Mouse (Mus musculus) CH12.LX (cell line): ENCODE measurements around the gene Smad6. TPM values are rescaled to one million over a fixed set of nuclear protein-coding genes. Genes with fewer than 3 reads are reported as not detected.
A peak's percentile ranks its signal among the peaks of the same experiment; 100 is the strongest.

ENCODE experiments used
- DNase-seq: peaks from one replicate; pipeline ENCODE4 v3.0.0-alpha.2; 2013; ENCODE audit errors: extremely low read depth
- H3K27ac ChIP-seq: 2 replicates; pipeline ENCODE4 v1.5.1; 2012; ENCODE audit warnings: low read depth, mild to moderate bottlenecking, control low read depth, moderate library complexity; ENCODE audit not compliant: insufficient read depth
- H3K27me3 ChIP-seq: replicated peaks from 2 replicates; pipeline ENCODE3; 2012; ENCODE audit warnings: inconsistent platforms
- H3K36me3 ChIP-seq, 2 experiments: replicated peaks in 1 of 2; 2 replicates each; pipeline versions ENCODE3 to v1.6.1; 2012; ENCODE audit warnings: inconsistent platforms in 1 of 2, low read length in 1 of 2, mild to moderate bottlenecking in 1 of 2, mixed read lengths in 1 of 2, moderate library complexity in 1 of 2; ENCODE audit not compliant: control insufficient read depth in 1 of 2, insufficient read depth in 1 of 2
- H3K4me1 ChIP-seq, 2 experiments: 2 replicates each; pipeline ENCODE4 v1.6.1; 2012; ENCODE audit warnings: inconsistent platforms in 1 of 2, moderate library complexity in 1 of 2; ENCODE audit not compliant: insufficient read depth in 2 of 2, control insufficient read depth in 1 of 2
- H3K4me2 ChIP-seq: 2 replicates; pipeline ENCODE4 v1.6.1; 2012; ENCODE audit warnings: low read depth, mild to moderate bottlenecking, control low read depth; ENCODE audit not compliant: poor library complexity, insufficient read depth, severe bottlenecking
- H3K4me3 ChIP-seq, 3 experiments: fragments of 150-350 bp in 1 of 3; sonication (generic) in 1 of 3; replicated peaks in 1 of 3; 2 replicates each; pipeline versions ENCODE3 to v1.5.1; 2011 to 2012; ENCODE audit warnings: low read depth in 2 of 3, low read length in 2 of 3, mild to moderate bottlenecking in 2 of 3, moderate library complexity in 2 of 3, control low read depth in 1 of 3, improper control_type of control experiment in 1 of 3, inconsistent platforms in 1 of 3, mixed read lengths in 1 of 3; ENCODE audit not compliant: poor library complexity in 1 of 3
- H3K79me2 ChIP-seq: replicated peaks from 2 replicates; pipeline ENCODE4 v1.6.1; 2012; ENCODE audit warnings: mild to moderate bottlenecking, moderate library complexity; ENCODE audit not compliant: control insufficient read depth, poor library complexity, insufficient read depth, severe bottlenecking; ENCODE audit errors: extremely low read depth
- H3K9ac ChIP-seq: 2 replicates; pipeline ENCODE4 v1.6.1; 2012; ENCODE audit warnings: low read depth, mild to moderate bottlenecking, control low read depth, moderate library complexity; ENCODE audit not compliant: insufficient read depth
- H3K9me3 ChIP-seq: replicated peaks from 2 replicates; pipeline ENCODE3; 2012; ENCODE audit warnings: low read length, inconsistent platforms, mixed read lengths
- BHLHE40 ChIP-seq: IDR thresholded peaks from 2 replicates; pipeline ENCODE4 v1.6.1; 2011; ENCODE audit warnings: mild to moderate bottlenecking, low read depth, low read length, improper control_type of control experiment
- CTCF ChIP-seq, 2 experiments: IDR thresholded peaks in 1 of 2; conservative IDR thresholded peaks in 1 of 2; 2 replicates each; pipeline ENCODE4 v1.5.1; 2011 to 2012; ENCODE audit warnings: low read depth in 2 of 2, low read length in 2 of 2, improper control_type of control experiment in 1 of 2, inconsistent platforms in 1 of 2, mild to moderate bottlenecking in 1 of 2, moderate library complexity in 1 of 2
- E2F4 ChIP-seq: IDR thresholded peaks from 2 replicates; pipeline ENCODE4 v1.6.1; 2011; ENCODE audit warnings: low read depth, low read length, improper control_type of control experiment; ENCODE audit not compliant: insufficient replicate concordance
- ELF1 ChIP-seq: IDR thresholded peaks from 2 replicates; pipeline ENCODE4 v1.6.1; 2014; ENCODE audit warnings: low read depth, mild to moderate bottlenecking, inconsistent platforms, low read length, improper control_type of control experiment
- ETS1 ChIP-seq: conservative IDR thresholded peaks from 2 replicates; pipeline ENCODE4 v1.6.1; 2012; ENCODE audit warnings: low read depth, mild to moderate bottlenecking, inconsistent platforms, low read length, improper control_type of control experiment, moderate library complexity
- HCFC1 ChIP-seq: IDR thresholded peaks from 2 replicates; pipeline ENCODE4 v1.6.1; 2012; ENCODE audit warnings: low read depth, mild to moderate bottlenecking, inconsistent platforms, low read length, improper control_type of control experiment
- IRF4 ChIP-seq: IDR thresholded peaks from 2 replicates; pipeline ENCODE4 v1.6.1; 2014; ENCODE audit warnings: low read depth, mild to moderate bottlenecking, inconsistent platforms, low read length, improper control_type of control experiment
- JUN ChIP-seq: IDR thresholded peaks from 2 replicates; pipeline ENCODE4 v1.6.1; 2011; ENCODE audit warnings: low read depth, mild to moderate bottlenecking, low read length, improper control_type of control experiment, moderate library complexity; ENCODE audit not compliant: insufficient read depth
- JUND ChIP-seq: conservative IDR thresholded peaks from 2 replicates; pipeline ENCODE4 v1.6.1; 2011; ENCODE audit warnings: low read depth, low read length, improper control_type of control experiment
- MAX ChIP-seq: IDR thresholded peaks from 2 replicates; pipeline ENCODE4 v1.6.1; 2011; ENCODE audit warnings: low read length, improper control_type of control experiment
- MAZ ChIP-seq: IDR thresholded peaks from 2 replicates; pipeline ENCODE4 v1.6.1; 2012; ENCODE audit warnings: low read depth, mild to moderate bottlenecking, inconsistent platforms, low read length, improper control_type of control experiment, moderate library complexity
- MXI1 ChIP-seq: IDR thresholded peaks from 2 replicates; pipeline ENCODE4 v1.6.1; 2011; ENCODE audit warnings: mild to moderate bottlenecking, low read depth, low read length, improper control_type of control experiment
- PAX5 ChIP-seq: IDR thresholded peaks from 2 replicates; pipeline ENCODE4 v1.6.1; 2012; ENCODE audit warnings: low read length, inconsistent platforms, mixed read lengths
- POLR2AphosphoS2 ChIP-seq: IDR thresholded peaks from 2 replicates; pipeline ENCODE4 v1.6.1; 2011; ENCODE audit warnings: low read depth, low read length, improper control_type of control experiment
- RCOR1 ChIP-seq: conservative IDR thresholded peaks from 2 replicates; pipeline ENCODE4 v1.6.1; 2012; ENCODE audit warnings: low read depth, mild to moderate bottlenecking, inconsistent platforms, low read length, improper control_type of control experiment
- SIN3A ChIP-seq: IDR thresholded peaks from 2 replicates; pipeline ENCODE4 v1.6.1; 2012; ENCODE audit warnings: low read length, improper control_type of control experiment, inconsistent platforms
- TBP ChIP-seq: conservative IDR thresholded peaks from 2 replicates; pipeline ENCODE4 v1.6.1; 2011; ENCODE audit warnings: low read depth, low read length, improper control_type of control experiment
- USF1 ChIP-seq: IDR thresholded peaks from 2 replicates; pipeline ENCODE4 v1.6.1; 2014; ENCODE audit warnings: low read depth, mild to moderate bottlenecking, inconsistent platforms, low read length, improper control_type of control experiment
- USF2 ChIP-seq: conservative IDR thresholded peaks from 2 replicates; pipeline ENCODE4 v1.6.1; 2011; ENCODE audit warnings: low read depth, low read length, improper control_type of control experiment
- ZKSCAN1 ChIP-seq: IDR thresholded peaks from 2 replicates; pipeline ENCODE4 v1.6.1; 2012; ENCODE audit warnings: low read depth, inconsistent platforms, low read length, improper control_type of control experiment, borderline replicate concordance
- ZMIZ1 ChIP-seq: IDR thresholded peaks from 2 replicates; pipeline ENCODE4 v1.6.1; 2012; ENCODE audit warnings: low read depth, mild to moderate bottlenecking, inconsistent platforms, low read length, improper control_type of control experiment
- ZNF384 ChIP-seq: IDR thresholded peaks from 2 replicates; pipeline ENCODE4 v1.6.1; 2012; ENCODE audit warnings: low read depth, low read length, improper control_type of control experiment, inconsistent platforms
- dilution Hi-C: fragments of 300-500 bp; cut with MboI; formaldehyde crosslinking; loops from 2 replicates; pipeline ENCODE4 v1.14.3; 2020; ENCODE audit warnings: low sequenced_read_pairs; ENCODE audit not compliant: extremely low pct_unique_long_range_greater_than_20kb, extremely low pct_ligation_motif_present
- in situ Hi-C: fragments of 300-500 bp; cut with MboI; formaldehyde crosslinking; loops from 3 replicates; pipeline ENCODE4 v1.14.3; 2019; ENCODE audit warnings: low sequenced_read_pairs, low pct_ligation_motif_present, low pct_unique_long_range_greater_than_20kb, mixed read lengths
- polyA plus RNA-seq: library from polyadenylated mRNA; unstranded; fragments of >175 nt; gene quantifications from 2 replicates; pipeline ENCODE4 v1.2.1, GENCODE M21; 2012; ENCODE audit warnings: low read depth; ENCODE audit not compliant: insufficient read length
- total RNA-seq, 2 experiments: library from RNA; depleted of rRNA; stranded (reverse); fragments of 300-350 nt in 1 of 2; fragments of >200 nt in 1 of 2; gene quantifications; 2 replicates each; pipeline ENCODE4 v1.2.3; 2012 to 2014

The Smad6 gene
- total and polyA plus RNA-seq, 3 experiments = not detected

GRCm38 (mm10) chr9:63997439-63997838 is 24.4 kb downstream of the Smad6 start:
- no peak overlapping the region for H3K27ac ChIP-seq
- no peaks in the 10 kb centered on the region for H3K36me3 ChIP-seq
- TF ChIP-seq JUND = no peak
- no peak for TF ChIP-seq HCFC1
- TF ChIP-seq CTCF (conservative IDR thresholded peaks at IDR 0.05 in 1 of 2, IDR thresholded peaks at IDR 0.05 in 1 of 2; ENCODE audit: low read depth in 2 of 2, low read length in 2 of 2) = 0 out of 4 replicates have a peak, but pooled peaks of 1 of the 2 experiments have one; percentile 3
- TF ChIP-seq ELF1 = no peak
- no peak for TF ChIP-seq BHLHE40
- H3K4me2 ChIP-seq = no peak overlapping the region
- H3K9ac ChIP-seq = no peak overlapping the region
- H3K79me2 ChIP-seq = no peaks in the 10 kb centered on the region
- dilution Hi-C loops (no loop called here), in situ Hi-C loops (loop anchor here (5.0 kb wide), 1 partner anchor 90 kb away; no protein-coding TSS in a partner anchor)
- no peaks in the 10 kb centered on the region for H3K27me3 ChIP-seq
- no peaks in the 10 kb centered on the region for H3K9me3 ChIP-seq
- H3K4me1 ChIP-seq = no peaks in the 10 kb centered on the region
- H3K4me3 ChIP-seq = no peak overlapping the region
- DNase-seq = no peak

GRCm38 (mm10) chr9:63993256-63993655 is 28.6 kb downstream of the Smad6 start:
- Histone ChIP-seq H3K79me2 (no peaks in the 10 kb centered on the region), H3K4me1 (peaks cover 0 to 7% of the 10 kb centered on the region in 2 experiments; a peak in 1 of 4 replicates), H3K4me2 (no peak overlapping the region), H3K27me3 (no peaks in the 10 kb centered on the region), H3K9ac (no peak overlapping the region), H3K36me3 (no peaks in the 10 kb centered on the region), H3K4me3 (no peak overlapping the region), H3K27ac (no peak overlapping the region), H3K9me3 (no peaks in the 10 kb centered on the region)
- TF ChIP-seq USF1 (no peak), PAX5 (no peak), JUN (no peak), BHLHE40 (no peak), RCOR1 (no peak), IRF4 (no peak), SIN3A (no peak), TBP (no peak), ETS1 (no peak), E2F4 (no peak), POLR2AphosphoS2 (no peak), ZMIZ1 (no peak), MAX (no peak), ZNF384 (no peak), MAZ (no peak), USF2 (no peak), ZKSCAN1 (no peak), JUND (no peak), MXI1 (no peak)
- in situ Hi-C loops (no loop called here), dilution Hi-C loops (no loop called here)
- DNase-seq = no peak
